Mouse (Mus musculus) midbrain, embryonic 13.5 days (tissue): ENCODE results near the gene Tap1. TPM values are rescaled to one million over a fixed set of nuclear protein-coding genes. Genes with fewer than 3 reads are reported as not detected.

Experiments used
- ATAC-seq: fragments of 200-750 bp; cut with Nextera tagmentation; 2 replicates; pipeline ENCODE4 v1.8.0; 2017; ENCODE audit warnings: mild to moderate bottlenecking, moderate TSS enrichment, moderate library complexity
- H3K27ac ChIP-seq: fragments of 300-500 bp; sonication (generic); 2 replicates; pipeline ENCODE4 v1.5.1; 2015; ENCODE audit warnings: inconsistent platforms, mild to moderate bottlenecking, moderate library complexity
- H3K27me3 ChIP-seq: fragments of 300-500 bp; sonication (generic); 2 replicates; pipeline ENCODE4 v1.6.1; 2015; ENCODE audit warnings: mild to moderate bottlenecking, inconsistent platforms
- H3K36me3 ChIP-seq: fragments of 300-500 bp; sonication (generic); 2 replicates; pipeline ENCODE4 v1.6.1; 2015; ENCODE audit warnings: mild to moderate bottlenecking, inconsistent platforms
- H3K4me1 ChIP-seq: fragments of 300-500 bp; sonication (generic); replicated peaks from 2 replicates; pipeline ENCODE4 v1.6.1; 2015; ENCODE audit warnings: inconsistent platforms
- H3K4me2 ChIP-seq: fragments of 300-500 bp; sonication (generic); replicated peaks from 2 replicates; pipeline ENCODE4 v1.6.1; 2015; ENCODE audit warnings: moderate library complexity, mild to moderate bottlenecking, inconsistent platforms
- H3K4me3 ChIP-seq: fragments of 300-500 bp; sonication (generic); replicated peaks from 2 replicates; pipeline ENCODE4 v1.5.1; 2015; ENCODE audit warnings: mild to moderate bottlenecking, inconsistent platforms
- H3K9ac ChIP-seq: fragments of 300-500 bp; sonication (generic); replicated peaks from 2 replicates; pipeline ENCODE4 v1.6.1; 2015; ENCODE audit warnings: mild to moderate bottlenecking, inconsistent platforms
- H3K9me3 ChIP-seq: fragments of 300-500 bp; sonication (generic); 2 replicates; pipeline ENCODE4 v1.6.1; 2016; ENCODE audit warnings: mild to moderate bottlenecking, inconsistent platforms
- whole genome bisulfite sequencing: fragments of 180-500 bp; shearing (Covaris S2); methylation state at CpG from one replicate; pipeline ENCODE4 v1.1.7; 2015; 5-methylcytosine and 5-hydroxymethylcytosine counted together
- polyA plus RNA-seq: library from polyadenylated mRNA; unstranded; fragments of >200 nt; fragmentation: Nextera tagmentation; extraction: Ambion mirVana; gene quantifications from 2 replicates; pipeline ENCODE4 v1.2.1, GENCODE M21; 2015

The Tap1 gene
- polyA plus RNA-seq, 1 experiment from 2014 or later, result 0.46 TPM

GRCm38 (mm10) chr17:34183564-34184219, 3.7 kb upstream of the Tap1 start:
- H3K27me3 ChIP-seq, result peaks cover 54% of the 10 kb centered on the region

GRCm38 (mm10) chr17:34185526-34185925, 1.8 kb upstream of the Tap1 start:
- Histone ChIP-seq H3K27ac (no peak overlapping the region), H3K27me3 (peaks cover 72% of the 10 kb centered on the region), H3K4me3 (no peak overlapping the region), H3K9me3 (no peaks in the 10 kb centered on the region), H3K4me1 (peaks cover 17% of the 10 kb centered on the region), H3K9ac (no peak overlapping the region), H3K4me2 (no peak overlapping the region), H3K36me3 (no peaks in the 10 kb centered on the region)
- 92% methylated on average over 9 of the region's 9 CpGs for WGBS
- ATAC-seq, result no peak

More at GRCm38 (mm10) chr17:34183564-34184219, 3.7 kb upstream of the Tap1 start:
- 81% methylated on average over 15 of the region's 15 CpGs for WGBS
- no peak overlapping the region for H3K27ac ChIP-seq
- H3K4me3 ChIP-seq, result no peak overlapping the region
- H3K9ac ChIP-seq, result no peak overlapping the region
- no peaks in the 10 kb centered on the region for H3K36me3 ChIP-seq
- peaks cover 17% of the 10 kb centered on the region for H3K4me1 ChIP-seq
- H3K4me2 ChIP-seq, result no peak overlapping the region
- no peak for ATAC-seq
- no peaks in the 10 kb centered on the region for H3K9me3 ChIP-seq

GRCm38 (mm10) chr17:34186885-34187260, 480 bp upstream of the Tap1 start:
- no peaks in the 10 kb centered on the region for H3K36me3 ChIP-seq
- peak overlapping the region; percentile 71 for H3K4me2 ChIP-seq
- 0 out of 2 replicates have a peak overlapping the region, but pooled peaks have one; percentile 59 for H3K9ac ChIP-seq
- H3K4me3 ChIP-seq, result peak overlapping the region; percentile 36
- peaks cover 17% of the 10 kb centered on the region for H3K4me1 ChIP-seq
- H3K27ac ChIP-seq, result no peak overlapping the region
- no peak for ATAC-seq
- 2% methylated on average over 14 of the region's 14 CpGs for WGBS
- no peaks in the 10 kb centered on the region for H3K9me3 ChIP-seq
- peaks cover 86% of the 10 kb centered on the region for H3K27me3 ChIP-seq

- no peak for ATAC-seq
- Histone ChIP-seq H3K4me2 (peak overlapping the region; percentile 71), H3K4me1 (peaks cover 17% of the 10 kb centered on the region), H3K27ac (no peak overlapping the region), H3K9ac (peak overlapping the region; percentile 59), H3K9me3 (no peaks in the 10 kb centered on the region), H3K4me3 (peak overlapping the region; percentile 36), H3K27me3 (peaks cover 96% of the 10 kb centered on the region), H3K36me3 (no peaks in the 10 kb centered on the region)
- WGBS, result 4% methylated on average over 20 of the region's 20 CpGs
These were observed 657 bp downstream of the Tap1 start for GRCm38 (mm10) chr17:34188010-34188409.

GRCm38 (mm10) chr17:34188986-34189385, 1.6 kb downstream of the Tap1 start:
- peaks cover 17% of the 10 kb centered on the region for H3K4me1 ChIP-seq
- H3K27me3 ChIP-seq, result peaks cover 96% of the 10 kb centered on the region
- no peak overlapping the region for H3K4me3 ChIP-seq
- no peaks in the 10 kb centered on the region for H3K9me3 ChIP-seq
- H3K36me3 ChIP-seq, result no peaks in the 10 kb centered on the region
- H3K27ac ChIP-seq, result no peak overlapping the region
- WGBS, result 76% methylated on average over 6 of the region's 6 CpGs
- H3K9ac ChIP-seq, result no peak overlapping the region
- no peak for ATAC-seq
- no peak overlapping the region for H3K4me2 ChIP-seq

GRCm38 (mm10) chr17:34192852-34193251, 5.5 kb downstream of the Tap1 start:
- Histone ChIP-seq H3K4me1 (peaks cover 17% of the 10 kb centered on the region), H3K9ac (no peak overlapping the region), H3K4me3 (no peak overlapping the region), H3K9me3 (no peaks in the 10 kb centered on the region), H3K36me3 (no peaks in the 10 kb centered on the region), H3K27me3 (peaks cover 97% of the 10 kb centered on the region), H3K4me2 (no peak overlapping the region), H3K27ac (no peak overlapping the region)
- ATAC-seq, result no peak
- 24% methylated on average over 16 of the region's 16 CpGs for WGBS

GRCm38 (mm10) chr17:34193468-34193867, 6.1 kb downstream of the Tap1 start:
- Histone ChIP-seq H3K9me3 (no peaks in the 10 kb centered on the region), H3K27me3 (peaks cover 98% of the 10 kb centered on the region), H3K27ac (no peak overlapping the region), H3K4me3 (no peak overlapping the region), H3K4me2 (no peak overlapping the region), H3K9ac (no peak overlapping the region), H3K36me3 (no peaks in the 10 kb centered on the region), H3K4me1 (peaks cover 18% of the 10 kb centered on the region)
- ATAC-seq, result no peak
- 64% methylated on average over 8 of the region's 8 CpGs for WGBS

GRCm38 (mm10) chr17:34194723-34195122, 7.4 kb downstream of the Tap1 start:
- peaks cover 98% of the 10 kb centered on the region for H3K27me3 ChIP-seq
- H3K4me1 ChIP-seq, result peaks cover 19% of the 10 kb centered on the region
- no peak overlapping the region for H3K27ac ChIP-seq
- H3K36me3 ChIP-seq, result no peaks in the 10 kb centered on the region
- no peaks in the 10 kb centered on the region for H3K9me3 ChIP-seq
- ATAC-seq, result no peak
- WGBS, result 90% methylated on average over 4 of the region's 4 CpGs
- H3K4me2 ChIP-seq, result no peak overlapping the region
- no peak overlapping the region for H3K4me3 ChIP-seq
- H3K9ac ChIP-seq, result no peak overlapping the region

- H3K9ac ChIP-seq, result no peak overlapping the region
- no peaks in the 10 kb centered on the region for H3K9me3 ChIP-seq
- H3K4me3 ChIP-seq, result no peak overlapping the region; the same call in 1 of the 2 replicates
- H3K27me3 ChIP-seq, result peaks cover 98% of the 10 kb centered on the region
- H3K4me1 ChIP-seq, result peaks cover 19% of the 10 kb centered on the region
- 35% methylated on average over 12 of the region's 12 CpGs for WGBS
- H3K27ac ChIP-seq, result no peak overlapping the region
- H3K4me2 ChIP-seq, result 0 out of 2 replicates have a peak overlapping the region, but pooled peaks have one; percentile 66
- no peaks in the 10 kb centered on the region for H3K36me3 ChIP-seq
- no peak for ATAC-seq
These were observed 9.1 kb downstream of the Tap1 start for GRCm38 (mm10) chr17:34196491-34196890.

GRCm38 (mm10) chr17:34196941-34197894, 9.9 kb downstream of the Tap1 start, which contains the start of gene Psmb8:
Psmb8 (plus strand) TSS chr17:34197721.
- Histone ChIP-seq H3K4me3 (peak within 1 kb of the TSS; percentile 43), H3K4me2 (peak within 1 kb of the TSS; percentile 66), H3K27me3 (peaks cover 92% of the 10 kb centered on the region), H3K9ac (peak within 1 kb of the TSS; percentile 42; the same call in 1 of the 2 replicates), H3K27ac (no peak within 1 kb of the TSS), H3K36me3 (no peaks in the 10 kb centered on the region), H3K9me3 (no peaks in the 10 kb centered on the region), H3K4me1 (peaks cover 19% of the 10 kb centered on the region)
- peak; percentile 90 for ATAC-seq
- 5% methylated on average over 41 of the region's 41 CpGs for WGBS

- WGBS, result 3% methylated on average over 32 of the region's 32 CpGs
- Histone ChIP-seq H3K9ac (0 out of 2 replicates have a peak overlapping the region, but pooled peaks have one; percentile 42), H3K4me3 (peak overlapping the region; percentile 43), H3K9me3 (no peaks in the 10 kb centered on the region), H3K4me1 (peaks cover 19% of the 10 kb centered on the region), H3K27me3 (peaks cover 88% of the 10 kb centered on the region), H3K36me3 (no peaks in the 10 kb centered on the region), H3K4me2 (peak overlapping the region; percentile 66), H3K27ac (no peak overlapping the region)
- no peak for ATAC-seq
These were observed 10.7 kb downstream of the Tap1 start for GRCm38 (mm10) chr17:34197904-34198520.
